Mouse (Mus musculus) inflammation-experienced regulatory T-cells (primary cell): Measurements from ENCODE around the gene Ribc1. TPM values are rescaled to one million over a fixed set of nuclear protein-coding genes. Genes with fewer than 3 reads are reported as not detected.

Experiments used
- polyA plus RNA-seq, 2 experiments: library from polyadenylated mRNA; unstranded; fragments of 100-300 nt; shearing (Covaris generic); gene quantifications; one replicate each; pipeline ENCODE4 v1.2.1; 2017

Ribc1 gene
- 1 to 10 TPM in 1 of 2 experiments, under 1 TPM in 1; 0.82 to 1.9 TPM for polyA plus RNA-seq

DNA sequence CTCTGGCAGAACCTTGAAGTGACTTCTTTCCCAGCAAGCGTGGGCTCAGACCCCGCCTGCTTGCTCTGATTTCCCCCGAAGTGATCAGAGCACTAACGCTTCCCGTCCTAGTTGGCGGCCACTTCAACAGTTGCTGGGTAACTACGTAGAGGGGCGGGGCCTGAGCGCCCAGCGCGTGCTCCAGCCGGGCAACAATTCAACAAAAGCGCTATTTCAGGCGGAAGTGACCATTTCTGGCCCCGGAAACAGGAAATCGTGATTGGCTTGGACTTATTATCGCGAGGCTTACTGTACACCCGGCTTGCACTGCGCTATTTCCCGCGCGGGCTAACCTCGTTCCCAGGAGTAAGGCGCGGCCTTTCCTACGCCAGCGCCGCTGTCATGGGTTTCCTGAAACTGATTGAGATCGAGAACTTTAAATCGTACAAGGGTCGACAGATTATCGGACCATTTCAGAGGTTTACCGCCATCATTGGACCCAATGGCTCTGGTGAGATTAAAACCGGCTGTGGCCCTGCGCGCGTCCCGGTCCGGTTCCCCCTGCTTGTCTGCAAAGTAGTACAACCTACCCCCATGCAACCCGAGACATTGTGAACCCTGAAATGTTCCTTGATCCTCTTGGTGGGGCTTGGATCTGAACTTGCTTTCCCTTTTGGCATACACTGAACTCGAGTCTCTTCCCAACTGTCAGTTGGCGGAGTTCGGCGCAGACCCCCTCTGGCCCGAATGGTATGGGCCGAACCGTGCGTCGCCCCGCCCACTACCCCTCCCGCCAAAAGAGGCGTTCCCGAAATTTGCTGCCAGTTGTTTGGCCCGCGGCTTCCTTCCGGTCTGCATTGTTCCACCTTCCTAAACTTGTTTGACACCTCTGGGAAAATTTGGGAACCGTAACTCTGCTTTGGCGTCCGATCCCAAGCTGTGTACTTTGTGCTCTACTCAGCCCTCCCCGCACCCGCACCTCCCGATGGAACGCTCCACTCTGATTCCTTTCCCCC lies at the start of gene Ribc1, which contains the start of gene Smc1a:
Gene Ribc1, minus strand, starts transcription at position 145 of the 995 bp plus-strand sequence.
Gene Smc1a, plus strand, starts transcription at position 278 of the 995 bp plus-strand sequence.

DNA sequence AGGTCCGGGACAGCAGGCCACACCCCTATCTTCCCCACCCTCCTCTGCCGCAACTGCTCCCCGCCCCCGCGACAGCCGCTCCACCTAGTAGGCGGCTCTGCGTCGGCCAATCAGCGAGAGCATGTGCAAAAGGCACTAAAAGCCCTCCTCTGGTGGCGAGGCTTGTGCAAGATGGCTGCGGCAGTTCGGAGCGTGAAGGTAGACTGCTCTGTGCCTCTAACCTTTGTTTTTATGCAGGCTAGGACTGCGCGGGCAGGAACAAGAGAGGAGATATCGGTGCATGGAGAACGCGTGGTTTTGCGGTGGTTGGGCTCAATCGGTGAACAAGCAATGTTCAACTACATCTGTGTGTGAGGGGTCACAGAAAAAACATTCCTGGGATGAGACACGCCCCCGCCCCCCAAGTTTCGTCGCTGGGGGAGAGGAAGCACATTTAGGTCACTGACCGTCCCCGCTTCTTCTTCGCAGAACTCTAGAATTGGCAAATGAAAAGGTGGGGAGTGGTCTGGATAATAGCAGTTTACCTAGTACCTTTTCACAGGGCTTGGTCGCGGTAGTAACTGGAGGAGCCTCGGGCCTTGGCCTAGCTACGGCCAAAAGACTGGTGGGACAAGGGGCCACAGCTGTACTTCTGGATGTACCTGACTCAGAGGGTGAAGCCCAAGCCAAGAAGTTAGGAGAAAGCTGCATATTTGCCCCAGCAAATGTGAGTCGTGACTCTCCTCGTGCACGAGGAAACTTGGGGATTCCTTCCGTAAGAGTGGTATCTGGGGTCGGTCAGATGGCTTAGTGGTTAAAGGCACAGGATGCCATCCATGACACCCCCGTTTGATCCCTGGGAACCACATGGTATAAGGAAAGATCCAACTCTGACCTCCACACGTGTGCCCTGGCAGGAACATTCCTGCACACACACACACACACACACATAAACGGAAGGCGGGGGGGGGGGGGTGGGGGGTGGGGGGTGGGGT lies 14.1 kb downstream of the Ribc1 start, which contains the start of gene Hsd17b10:
Gene Hsd17b10, plus strand, starts transcription at position 109 of the 974 bp plus-strand sequence.

Other genes starting within 250 kb of the Ribc1 start
- gene Huwe1, start 215.5 kb downstream of the Ribc1 start, polyA plus RNA-seq, result 10 to 100 TPM; 43.1 to 45.7 TPM
- 10 to 100 TPM; 66.0 to 91.4 TPM for gene Hsd17b10, start 14.4 kb downstream of the Ribc1 start, polyA plus RNA-seq
- 10 to 100 TPM; 73.1 to 78.1 TPM for gene Smc1a, start 133 bp upstream of the Ribc1 start, polyA plus RNA-seq
- under 1 TPM in 1 of 2 experiments, not detected in 1; 0.39 TPM for gene Iqsec2, start 128.0 kb upstream of the Ribc1 start, polyA plus RNA-seq
- gene Kdm5c, start 216.7 kb upstream of the Ribc1 start, polyA plus RNA-seq, result 10 to 100 TPM; 38.0 to 50.1 TPM